Mouse (Mus musculus): ENCODE data around the gene Myo9b.
"Not testable (repeated sequence)": the region's sequence is repeated elsewhere in the genome, so short reads cannot be mapped to it uniquely, and the experiment has no call there.

Gene Myo9b

GRCm38 (mm10) chr8:71296784-71297183, 24.3 kb downstream of the Myo9b start:
- no peak for DNase-seq (ENCODE audit: low spot score)

DNA sequence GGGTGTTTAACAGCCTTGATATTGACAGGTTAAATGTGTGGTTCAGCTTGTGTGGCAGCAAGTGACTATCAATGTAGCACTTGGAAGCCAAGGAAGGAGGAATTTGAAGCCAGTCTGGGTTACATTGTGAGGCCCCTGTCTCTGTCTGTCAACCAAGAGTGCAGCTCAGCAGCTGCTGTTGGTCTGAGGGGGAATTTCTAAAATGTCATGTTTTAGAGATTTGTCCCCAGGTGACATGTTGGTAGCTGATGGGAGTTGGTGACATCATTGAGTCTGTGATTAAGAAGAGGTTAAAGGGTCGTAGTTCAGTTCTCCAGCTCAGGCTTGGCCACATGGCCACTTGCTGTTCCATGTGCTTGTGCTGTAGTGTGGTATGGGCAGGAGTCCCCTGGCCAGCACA, 24.9 kb downstream of the Myo9b start:
- DNase-seq (ENCODE audit: low spot score) = no peak

DNA sequence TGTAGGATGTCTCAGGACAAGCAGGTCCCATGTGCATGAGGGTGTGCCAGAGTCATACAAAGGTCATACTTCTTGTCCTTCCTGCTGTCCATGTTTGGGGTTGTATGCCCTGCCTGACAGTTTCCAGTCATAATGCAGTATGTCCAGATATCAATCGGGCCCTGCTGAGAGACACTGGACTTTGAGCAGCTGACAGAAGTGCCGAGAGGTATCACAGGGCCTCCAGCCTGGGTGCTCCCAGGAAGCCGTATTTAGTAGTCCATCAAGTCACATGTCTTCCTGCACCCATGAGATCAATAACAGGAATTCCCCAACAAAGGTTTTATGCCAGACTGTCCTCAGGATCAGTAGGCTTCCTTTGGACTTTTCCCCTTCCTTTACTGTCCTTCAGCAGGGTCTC, 27.2 kb downstream of the Myo9b start:
- no peak for DNase-seq (ENCODE audit: low spot score)

GRCm38 (mm10) chr8:71302788-71303187, 30.3 kb downstream of the Myo9b start:
- no peak for DNase-seq (ENCODE audit: low spot score)

DNA sequence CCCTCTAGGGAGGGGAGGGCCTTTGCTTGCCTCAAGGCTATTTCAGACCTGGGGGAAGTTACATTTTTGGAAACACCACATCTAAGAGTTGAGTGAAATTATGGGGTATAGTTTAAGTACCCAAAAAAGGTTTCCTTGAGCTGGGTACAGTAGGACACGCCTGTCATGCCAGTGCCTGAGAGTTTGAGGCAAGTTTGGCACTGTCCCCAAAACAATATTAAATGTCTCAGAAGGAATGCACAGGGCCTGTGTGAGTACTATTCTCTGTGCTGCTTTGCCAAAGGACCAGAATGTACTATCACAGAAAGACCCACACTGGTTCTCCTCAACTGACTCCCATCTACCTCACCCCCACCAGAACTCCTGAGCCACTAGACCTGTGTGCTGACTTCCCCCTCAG, 31.1 kb downstream of the Myo9b start:
- DNase-seq (ENCODE audit: low spot score) = no peak

- no peak for DNase-seq (ENCODE audit: low spot score)
These were observed 33.5 kb downstream of the Myo9b start for GRCm38 (mm10) chr8:71305988-71306387.

GRCm38 (mm10) chr8:71307371-71307770, 34.9 kb downstream of the Myo9b start:
- no peak for DNase-seq (ENCODE audit: low spot score)

DNA sequence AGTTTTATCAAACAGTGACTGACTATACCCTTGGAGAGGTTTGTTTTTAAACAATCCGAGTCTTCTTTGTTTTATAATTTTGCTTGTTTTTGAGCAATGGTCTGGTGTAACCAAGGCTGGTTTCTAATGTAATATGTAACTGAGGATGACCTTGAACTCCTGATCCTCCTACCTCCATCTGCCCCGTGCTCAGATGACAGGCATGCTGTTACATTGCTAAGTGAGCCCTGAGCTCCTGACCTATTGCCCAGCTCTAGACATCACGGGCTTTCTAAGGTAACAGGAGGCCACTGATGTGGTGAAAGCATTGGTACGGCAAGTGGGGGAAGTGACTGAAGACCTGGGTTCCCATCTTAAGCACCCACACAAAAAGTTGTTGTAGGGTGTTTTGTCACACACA, 35.4 kb downstream of the Myo9b start:
- no peak for DNase-seq (ENCODE audit: low spot score)

DNA sequence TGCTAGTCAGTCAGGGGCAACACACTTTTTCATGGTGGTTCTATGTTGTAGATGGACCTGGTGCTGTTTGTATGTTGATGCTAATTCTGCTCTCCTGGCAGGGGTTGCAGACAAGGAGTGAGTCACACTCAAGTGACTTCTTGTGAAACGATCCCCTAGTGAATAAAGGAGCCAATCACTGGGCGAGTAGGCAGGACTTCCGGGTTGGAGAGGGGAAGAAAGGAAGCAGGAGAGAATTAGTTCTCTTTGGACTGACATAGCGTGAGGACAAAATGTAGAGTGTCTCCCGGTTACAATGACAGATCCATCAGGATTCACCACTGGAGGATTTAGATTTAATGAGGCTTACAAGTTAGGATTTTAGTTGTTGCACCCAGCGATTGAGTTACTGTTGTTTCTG, 37.9 kb downstream of the Myo9b start:
- peak; percentile 46 for DNase-seq (ENCODE audit: low spot score)

DNA sequence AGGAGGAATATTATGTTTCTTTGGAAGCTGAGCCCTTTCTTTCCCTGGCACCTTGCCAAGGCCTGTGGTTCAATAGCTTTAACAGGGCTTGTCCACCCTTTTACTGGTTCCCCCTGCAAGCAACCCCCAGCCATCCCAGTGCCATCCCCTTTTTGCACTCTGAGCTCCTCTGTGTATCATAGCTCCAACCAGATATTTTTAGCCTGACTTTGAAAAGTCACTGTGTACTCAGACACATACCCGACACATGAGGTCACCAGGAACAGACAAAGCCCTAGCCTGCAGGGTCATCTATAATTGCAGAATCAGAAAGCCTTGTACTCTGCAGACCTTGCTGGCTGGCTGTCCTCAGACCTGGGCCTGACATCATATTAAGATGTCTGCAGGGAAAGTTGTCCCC, 40.2 kb downstream of the Myo9b start:
- DNase-seq (ENCODE audit: low spot score) = peak; percentile 60

- no peak for DNase-seq (ENCODE audit: low spot score)
These were observed 41.4 kb downstream of the Myo9b start for GRCm38 (mm10) chr8:71313951-71314350.

GRCm38 (mm10) chr8:71315972-71316371, 43.5 kb downstream of the Myo9b start:
- no peak for DNase-seq (ENCODE audit: low spot score)

- DNase-seq (ENCODE audit: low spot score) = no peak
These were observed 44.0 kb downstream of the Myo9b start for GRCm38 (mm10) chr8:71316486-71317031.

GRCm38 (mm10) chr8:71318610-71319009, 46.1 kb downstream of the Myo9b start:
- DNase-seq (ENCODE audit: low spot score) = not testable (repeated sequence)

DNA sequence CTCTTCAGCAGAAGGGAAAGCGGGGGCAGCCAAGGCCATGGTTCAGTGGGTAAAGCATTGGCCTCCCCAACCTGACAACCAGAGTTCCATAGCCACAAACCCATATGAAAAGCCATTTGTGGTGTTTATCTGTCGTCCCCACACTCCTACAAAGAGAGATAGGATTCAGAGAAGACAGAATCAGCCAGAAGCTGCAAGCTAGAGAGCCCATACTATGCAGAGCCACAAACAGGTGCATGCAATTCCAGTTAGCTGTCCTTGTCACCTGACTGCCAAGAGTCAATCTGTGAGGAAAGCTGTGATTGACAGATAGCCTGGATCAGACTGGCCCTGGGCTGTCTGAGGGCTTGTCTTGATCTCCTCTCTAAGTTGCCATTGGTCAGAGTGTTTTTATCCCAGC, 47.2 kb downstream of the Myo9b start:
- DNase-seq (ENCODE audit: low spot score) = not testable (repeated sequence)

DNA sequence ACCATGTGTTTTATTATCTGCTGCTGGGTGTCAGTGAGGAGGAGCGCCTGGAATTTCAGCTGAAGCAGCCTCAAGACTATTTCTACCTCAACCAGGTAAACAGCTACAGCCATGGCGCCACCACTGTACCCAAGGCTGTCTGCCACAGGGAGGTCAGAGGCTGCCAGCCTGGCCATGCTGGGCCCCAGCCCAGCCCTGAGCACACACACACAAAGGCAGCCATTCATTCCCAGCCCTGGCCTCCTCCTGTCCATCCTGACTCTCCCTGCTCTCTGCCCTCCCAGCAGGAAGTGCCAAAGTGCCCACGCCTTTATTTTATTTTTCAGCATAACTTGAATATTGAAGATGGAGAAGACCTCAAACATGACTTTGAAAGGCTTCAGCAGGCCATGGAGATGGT, 50.4 kb downstream of the Myo9b start:
- no peak for DNase-seq (ENCODE audit: low spot score)

GRCm38 (mm10) chr8:71324848-71325247, 52.3 kb downstream of the Myo9b start:
- peak; percentile 31 for DNase-seq (ENCODE audit: low spot score)

DNA sequence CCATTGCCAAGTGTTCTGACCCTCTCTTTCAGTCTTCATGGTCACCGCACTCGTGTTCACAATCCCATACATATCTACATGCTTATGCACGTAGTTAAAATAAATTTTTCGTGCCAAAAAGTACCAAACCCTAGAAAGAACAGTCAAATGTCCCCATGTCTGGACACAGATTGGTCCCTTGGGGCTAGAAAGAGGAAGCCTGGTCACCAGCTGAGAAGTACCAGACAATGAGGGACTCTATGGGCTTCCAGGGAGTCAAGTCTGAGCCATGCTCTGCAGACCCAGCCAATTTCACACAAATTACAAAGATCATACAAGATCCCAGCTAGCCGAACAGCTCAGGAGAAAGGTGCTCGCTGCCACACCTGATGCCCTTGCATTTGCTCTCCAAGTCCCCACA, 65.3 kb downstream of the Myo9b start:
- DNase-seq (ENCODE audit: low spot score) = not testable (repeated sequence)

DNA sequence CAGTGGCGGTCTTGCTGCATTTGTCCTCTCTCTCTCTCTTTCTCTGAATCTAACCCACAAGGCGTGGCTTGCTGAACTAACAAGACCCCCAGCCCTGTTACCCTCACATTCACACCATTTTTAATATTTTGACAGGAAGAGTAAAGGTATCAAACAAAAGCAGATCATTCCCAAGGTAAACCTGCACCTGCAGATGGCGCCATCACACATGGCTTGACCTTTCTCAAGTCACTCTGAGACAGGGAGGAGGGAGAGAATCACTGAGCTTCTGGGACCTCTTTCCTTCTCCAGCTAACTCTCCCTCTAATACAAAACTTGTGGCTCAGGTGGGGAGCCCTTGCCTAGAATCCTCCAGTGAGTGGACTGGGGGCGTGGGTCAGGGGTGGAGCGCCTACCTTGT, 68.1 kb downstream of the Myo9b start:
- DNase-seq (ENCODE audit: low spot score) = peak; percentile 72

DNA sequence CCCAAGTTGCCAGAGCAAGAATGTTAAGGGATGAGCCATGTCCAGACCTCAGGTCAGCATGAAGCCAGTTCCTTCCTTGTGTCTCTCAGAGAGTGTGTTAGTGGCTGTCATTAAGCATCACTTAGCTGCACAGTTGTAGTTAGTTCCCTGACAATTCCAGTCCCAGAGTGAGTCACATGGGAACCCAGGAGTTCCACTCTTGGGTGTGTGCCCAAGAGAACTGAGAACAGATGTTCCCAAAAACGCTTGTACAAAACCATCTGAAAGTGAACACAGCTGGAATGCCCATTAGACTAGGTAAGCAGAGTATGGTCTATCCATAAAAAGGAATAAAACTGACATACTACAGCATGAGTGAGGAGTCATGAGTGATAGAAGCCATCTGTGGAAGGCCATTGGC, 74.1 kb downstream of the Myo9b start:
- DNase-seq (ENCODE audit: low spot score) = no peak

GRCm38 (mm10) chr8:71351117-71351516, 78.6 kb downstream of the Myo9b start:
- peak; percentile 80 for DNase-seq (ENCODE audit: low spot score)

DNA sequence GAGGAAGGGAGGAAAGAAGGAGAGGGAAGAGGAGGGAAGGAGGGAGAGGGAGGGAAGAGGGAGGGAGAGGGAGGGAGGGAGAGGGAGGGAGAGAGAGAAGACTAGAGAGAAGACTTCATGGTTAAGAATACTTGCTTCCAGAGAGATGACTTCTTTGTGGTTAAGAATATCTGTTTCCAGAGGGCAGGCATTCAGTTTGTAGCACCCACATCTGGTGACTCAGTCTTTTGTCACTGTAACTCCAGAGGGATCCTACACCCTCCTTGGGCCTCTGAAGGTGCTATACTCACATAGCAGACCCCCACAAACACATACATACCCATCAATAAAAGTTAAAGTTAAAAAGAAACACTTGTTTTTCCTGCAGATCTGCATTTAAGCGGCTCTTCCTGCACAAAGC, 79.0 kb downstream of the Myo9b start:
- DNase-seq (ENCODE audit: low spot score) = no peak

DNA sequence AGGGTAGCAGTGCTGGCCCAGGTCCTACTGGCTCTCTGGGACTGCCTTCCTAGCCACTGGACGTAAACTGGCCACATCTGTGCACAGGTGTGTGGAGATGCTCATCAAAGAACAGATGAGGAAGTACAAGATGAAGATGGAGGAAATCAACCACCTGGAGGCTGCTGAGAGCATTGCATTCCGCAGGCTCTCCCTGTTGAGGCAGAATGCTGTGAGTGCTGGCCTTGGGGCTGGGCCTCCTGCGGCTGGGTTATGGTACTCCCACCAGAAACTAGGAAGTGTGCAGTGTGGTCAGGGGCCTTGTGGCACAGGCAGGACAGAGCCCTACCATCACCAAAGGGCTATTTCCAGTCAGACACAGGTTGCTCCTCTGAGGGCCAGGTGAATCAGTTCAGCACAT, 85.5 kb downstream of the Myo9b start:
- DNase-seq (ENCODE audit: low spot score) = no peak

DNA sequence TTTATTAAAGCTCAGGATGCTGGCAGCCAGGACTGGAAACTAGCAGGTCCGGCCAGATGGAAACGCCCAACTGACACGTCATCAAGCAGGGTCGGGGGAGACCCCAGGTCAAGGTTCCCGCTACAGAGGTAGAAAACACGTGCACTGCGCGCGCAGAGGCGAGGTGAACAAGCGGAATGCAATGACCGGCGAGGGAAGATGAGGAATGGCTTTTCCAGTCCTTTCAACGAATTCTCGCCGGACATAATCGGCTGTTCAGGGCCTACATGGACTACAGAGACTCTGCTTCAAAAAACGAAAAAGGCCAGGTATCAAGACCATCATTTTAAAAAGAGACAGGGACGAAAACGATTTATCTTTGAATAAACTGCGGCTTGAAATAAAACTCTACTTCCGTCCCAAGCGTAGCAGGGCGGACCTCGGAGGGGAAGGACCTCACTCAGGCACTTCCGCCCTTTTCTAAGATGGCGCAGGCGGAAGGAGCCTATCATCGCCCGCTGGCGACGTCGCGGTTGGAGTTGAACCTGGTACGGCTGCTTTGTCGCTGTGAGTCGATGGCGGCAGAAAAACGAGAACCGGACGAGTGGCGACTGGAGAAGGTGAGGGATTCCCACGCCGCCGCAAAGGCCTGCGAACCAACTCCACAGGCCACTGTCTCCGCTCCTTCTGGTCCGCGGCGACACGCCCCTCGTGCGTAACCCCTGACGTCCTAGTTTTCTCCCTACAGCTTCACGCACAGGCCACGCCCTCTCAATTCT, 94.4 kb downstream of the Myo9b start, which contains the start of gene Use1:
Gene Use1, plus strand, starts transcription at position 78 of the 758 bp plus-strand sequence.
- peak; percentile 95 for DNase-seq (ENCODE audit: low spot score)
